Mouse (Mus musculus) heart, embryonic 13.5 days (tissue): ENCODE data around the gene Prap1. TPM values are rescaled to one million over a fixed set of nuclear protein-coding genes. Genes with fewer than 3 reads are reported as not detected.

ENCODE experiments used
- ATAC-seq: fragments of 200-750 bp; cut with Nextera tagmentation; 2 replicates; pipeline ENCODE4 v1.8.0; 2017; ENCODE audit warnings: moderate TSS enrichment; ENCODE audit not compliant: insufficient number of reproducible peaks, low FRiP score, low TSS enrichment; ENCODE audit errors: extremely low read depth
- H3K27ac ChIP-seq: fragments of 300-500 bp; sonication (generic); replicated peaks from 2 replicates; pipeline ENCODE4 v1.5.1; 2015; ENCODE audit warnings: moderate library complexity, mild to moderate bottlenecking, inconsistent platforms
- H3K27me3 ChIP-seq: fragments of 300-500 bp; sonication (generic); replicated peaks from 2 replicates; pipeline ENCODE4 v1.6.1; 2015; ENCODE audit warnings: mild to moderate bottlenecking, inconsistent platforms
- H3K36me3 ChIP-seq: fragments of 300-500 bp; sonication (generic); 2 replicates; pipeline ENCODE4 v1.6.1; 2015; ENCODE audit warnings: mild to moderate bottlenecking, inconsistent platforms
- H3K4me1 ChIP-seq: fragments of 300-500 bp; sonication (generic); 2 replicates; pipeline ENCODE4 v1.6.1; 2015; ENCODE audit warnings: inconsistent platforms
- H3K4me2 ChIP-seq: fragments of 300-500 bp; sonication (generic); 2 replicates; pipeline ENCODE4 v1.6.1; 2015; ENCODE audit warnings: inconsistent platforms, mild to moderate bottlenecking, moderate library complexity
- H3K4me3 ChIP-seq: fragments of 300-500 bp; sonication (generic); 2 replicates; pipeline ENCODE4 v1.5.1; 2015; ENCODE audit warnings: moderate library complexity, mild to moderate bottlenecking, inconsistent platforms
- H3K9ac ChIP-seq: fragments of 300-500 bp; sonication (generic); 2 replicates; pipeline ENCODE4 v1.6.1; 2015; ENCODE audit warnings: inconsistent platforms, mild to moderate bottlenecking, moderate library complexity
- H3K9me3 ChIP-seq: fragments of 300-500 bp; sonication (generic); 2 replicates; pipeline ENCODE4 v1.6.1; 2016; ENCODE audit warnings: inconsistent platforms
- WGBS: fragments of 180-500 bp; shearing (Covaris S2); methylation state at CpG from one replicate; pipeline ENCODE4 v1.1.7; 2015; ENCODE audit warnings: mixed read lengths; 5-methylcytosine and 5-hydroxymethylcytosine counted together
- polyA plus RNA-seq: library from polyadenylated mRNA; unstranded; fragments of >200 nt; fragmentation: Nextera tagmentation; extraction: Ambion mirVana; gene quantifications from 2 replicates; pipeline ENCODE4 v1.2.1, GENCODE M21; 2015

The Prap1 gene
- polyA plus RNA-seq = 0.33 TPM in 1 of 2 replicates, not detected in the other

- no peak within 1 kb of the TSS for H3K27ac ChIP-seq
- H3K9ac ChIP-seq = no peak within 1 kb of the TSS
- H3K4me2 ChIP-seq = no peak within 1 kb of the TSS
- H3K36me3 ChIP-seq = peaks cover 10% of the 10 kb centered on the region
- peaks cover 3% of the 10 kb centered on the region; the same call in 1 of the 2 replicates for H3K27me3 ChIP-seq
- ATAC-seq = no peak
- H3K9me3 ChIP-seq = no peaks in the 10 kb centered on the region
- 59% methylated on average over 5 of the region's 5 CpGs for WGBS
- peaks cover 12% of the 10 kb centered on the region for H3K4me1 ChIP-seq
- H3K4me3 ChIP-seq = no peak within 1 kb of the TSS
Measured at GRCm38 (mm10) chr7:140092924-140093528, at the start of gene Prap1. Prap1 (plus strand) TSS chr7:140093395.

- peaks cover 74% of the 10 kb centered on the region for H3K27me3 ChIP-seq
- H3K27ac ChIP-seq = no peak overlapping the region
- no peak overlapping the region for H3K9ac ChIP-seq
- H3K36me3 ChIP-seq = peaks cover 8% of the 10 kb centered on the region
- H3K4me2 ChIP-seq = no peak overlapping the region
- no peaks in the 10 kb centered on the region for H3K9me3 ChIP-seq
- no peak for ATAC-seq
- H3K4me3 ChIP-seq = no peak overlapping the region
- 66% methylated on average over 4 of the region's 4 CpGs for whole genome bisulfite sequencing
- H3K4me1 ChIP-seq = peaks cover 23% of the 10 kb centered on the region
Measured at GRCm38 (mm10) chr7:140045546-140045945, 47.6 kb upstream of the Prap1 start.

- no peak for ATAC-seq
- Histone ChIP-seq H3K9ac (0 out of 2 replicates have a peak overlapping the region, but pooled peaks have one; percentile 26), H3K4me1 (peaks cover 23% of the 10 kb centered on the region), H3K27ac (no peak overlapping the region), H3K27me3 (peaks cover 97% of the 10 kb centered on the region), H3K9me3 (no peaks in the 10 kb centered on the region), H3K36me3 (no peaks in the 10 kb centered on the region), H3K4me2 (peak overlapping the region; percentile 84), H3K4me3 (peak overlapping the region; percentile 53)
- WGBS = under 1% methylated on average over 33 of the region's 33 CpGs
Measured at GRCm38 (mm10) chr7:140047811-140048311, 45.3 kb upstream of the Prap1 start.

- H3K4me2 ChIP-seq = peak within 1 kb of the TSS; percentile 84
- WGBS = under 1% methylated on average over 56 of the region's 56 CpGs
- ATAC-seq = no peak
- peaks cover 23% of the 10 kb centered on the region for H3K4me1 ChIP-seq
- H3K27me3 ChIP-seq = peaks cover 99% of the 10 kb centered on the region
- no peak within 1 kb of the TSS for H3K27ac ChIP-seq
- H3K4me3 ChIP-seq = peak within 1 kb of the TSS; percentile 53
- H3K36me3 ChIP-seq = no peaks in the 10 kb centered on the region
- H3K9me3 ChIP-seq = no peaks in the 10 kb centered on the region
- peak within 1 kb of the TSS; percentile 63 for H3K9ac ChIP-seq
Measured at GRCm38 (mm10) chr7:140048361-140049114, 44.7 kb upstream of the Prap1 start, which contains the start of gene Msx3. Msx3 (minus strand) TSS chr7:140049089.

- Histone ChIP-seq H3K27me3 (peaks cover 100% of the 10 kb centered on the region), H3K9me3 (no peaks in the 10 kb centered on the region), H3K27ac (no peak overlapping the region), H3K4me2 (peak overlapping the region; percentile 84), H3K9ac (peak overlapping the region; percentile 63), H3K4me3 (peak overlapping the region; percentile 53), H3K36me3 (no peaks in the 10 kb centered on the region), H3K4me1 (peaks cover 23% of the 10 kb centered on the region)
- no peak for ATAC-seq
- under 1% methylated on average over 34 of the region's 34 CpGs for WGBS
Measured at GRCm38 (mm10) chr7:140049115-140049689, 44.0 kb upstream of the Prap1 start.

GRCm38 (mm10) chr7:140054124-140054523, 39.1 kb upstream of the Prap1 start:
- H3K4me2 ChIP-seq = no peak overlapping the region
- no peak for ATAC-seq
- H3K27ac ChIP-seq = no peak overlapping the region
- peaks cover 16% of the 10 kb centered on the region for H3K4me1 ChIP-seq
- no peak overlapping the region for H3K4me3 ChIP-seq
- no peaks in the 10 kb centered on the region for H3K9me3 ChIP-seq
- peaks cover 100% of the 10 kb centered on the region for H3K27me3 ChIP-seq
- H3K9ac ChIP-seq = no peak overlapping the region
- H3K36me3 ChIP-seq = no peaks in the 10 kb centered on the region
- WGBS = 66% methylated on average over 4 of the region's 4 CpGs

- peak overlapping the region; percentile 73 for H3K9ac ChIP-seq
- H3K4me3 ChIP-seq = peak overlapping the region; percentile 52
- H3K9me3 ChIP-seq = no peaks in the 10 kb centered on the region
- no peak for ATAC-seq
- peaks cover 21% of the 10 kb centered on the region for H3K4me1 ChIP-seq
- no peak overlapping the region for H3K27ac ChIP-seq
- 2% methylated on average over 53 of the region's 53 CpGs for WGBS
- H3K36me3 ChIP-seq = no peaks in the 10 kb centered on the region
- peaks cover 100% of the 10 kb centered on the region for H3K27me3 ChIP-seq
- H3K4me2 ChIP-seq = peak overlapping the region; percentile 73
Measured at GRCm38 (mm10) chr7:140057413-140058407, 35.5 kb upstream of the Prap1 start.

- Histone ChIP-seq H3K27ac (no peak overlapping the region), H3K4me3 (peak overlapping the region; percentile 52), H3K36me3 (no peaks in the 10 kb centered on the region), H3K4me2 (peak overlapping the region; percentile 73), H3K9me3 (no peaks in the 10 kb centered on the region), H3K27me3 (peaks cover 100% of the 10 kb centered on the region), H3K4me1 (peaks cover 21% of the 10 kb centered on the region), H3K9ac (peak overlapping the region; percentile 73)
- no peak for ATAC-seq
- 27% methylated on average over 7 of the region's 7 CpGs for WGBS
Measured at GRCm38 (mm10) chr7:140058528-140058927, 34.7 kb upstream of the Prap1 start.

GRCm38 (mm10) chr7:140059601-140060000, 33.6 kb upstream of the Prap1 start:
- Histone ChIP-seq H3K4me2 (no peak overlapping the region), H3K4me1 (peaks cover 21% of the 10 kb centered on the region), H3K9ac (no peak overlapping the region), H3K36me3 (no peaks in the 10 kb centered on the region), H3K27me3 (peaks cover 100% of the 10 kb centered on the region), H3K9me3 (no peaks in the 10 kb centered on the region), H3K4me3 (no peak overlapping the region), H3K27ac (no peak overlapping the region)
- 23% methylated on average over 4 of the region's 4 CpGs for WGBS
- no peak for ATAC-seq

- Histone ChIP-seq H3K9me3 (no peaks in the 10 kb centered on the region), H3K27me3 (peaks cover 100% of the 10 kb centered on the region), H3K4me2 (peak overlapping the region; percentile 72), H3K9ac (peak overlapping the region; percentile 41; the same call in 1 of the 2 replicates), H3K4me1 (peaks cover 21% of the 10 kb centered on the region), H3K36me3 (no peaks in the 10 kb centered on the region), H3K27ac (no peak overlapping the region), H3K4me3 (peak overlapping the region; percentile 47)
- no peak for ATAC-seq
- 1% methylated on average over 46 of the region's 47 CpGs for WGBS
Measured at GRCm38 (mm10) chr7:140060936-140061831, 32.0 kb upstream of the Prap1 start.
